Mouse (Mus musculus) midbrain, embryonic 15.5 days (tissue): Measurements from ENCODE around the gene Prss57. TPM values are rescaled to one million over a fixed set of nuclear protein-coding genes. Genes with fewer than 3 reads are reported as not detected.

Experiments used
- ATAC-seq: fragments of 200-750 bp; cut with Nextera tagmentation; replicated peaks from 2 replicates; pipeline ENCODE4 v1.8.0; 2017; ENCODE audit warnings: moderate TSS enrichment
- H3K27ac ChIP-seq: fragments of 300-500 bp; sonication (generic); 2 replicates; pipeline ENCODE4 v1.5.1; 2015; ENCODE audit warnings: mild to moderate bottlenecking, inconsistent platforms
- H3K27me3 ChIP-seq: fragments of 300-500 bp; sonication (generic); replicated peaks from 2 replicates; pipeline ENCODE4 v1.6.1; 2015; ENCODE audit warnings: inconsistent platforms
- H3K36me3 ChIP-seq: fragments of 300-500 bp; sonication (generic); replicated peaks from 2 replicates; pipeline ENCODE4 v1.6.1; 2015; ENCODE audit warnings: inconsistent platforms
- H3K4me1 ChIP-seq: fragments of 300-500 bp; sonication (generic); 2 replicates; pipeline ENCODE4 v1.6.1; 2015; ENCODE audit warnings: inconsistent platforms
- H3K4me2 ChIP-seq: fragments of 300-500 bp; sonication (generic); 2 replicates; pipeline ENCODE4 v1.6.1; 2015; ENCODE audit warnings: inconsistent platforms, mild to moderate bottlenecking, moderate library complexity
- H3K4me3 ChIP-seq: fragments of 300-500 bp; sonication (generic); 2 replicates; pipeline ENCODE4 v1.5.1; 2015; ENCODE audit warnings: mild to moderate bottlenecking, inconsistent platforms
- H3K9ac ChIP-seq: fragments of 300-500 bp; sonication (generic); 2 replicates; pipeline ENCODE4 v1.6.1; 2015; ENCODE audit warnings: mild to moderate bottlenecking, inconsistent platforms
- H3K9me3 ChIP-seq: fragments of 300-500 bp; sonication (generic); 2 replicates; pipeline ENCODE4 v1.6.1; 2016; ENCODE audit warnings: inconsistent platforms
- WGBS: fragments of 180-500 bp; shearing (Covaris S2); methylation state at CpG from one replicate; pipeline ENCODE4 v1.1.7; 2015; ENCODE audit warnings: mixed read lengths; 5-methylcytosine and 5-hydroxymethylcytosine counted together
- polyA plus RNA-seq: library from polyadenylated mRNA; unstranded; fragments of >200 nt; fragmentation: Nextera tagmentation; extraction: Ambion mirVana; gene quantifications from 2 replicates; pipeline ENCODE4 v1.2.1, GENCODE M21; 2015

The Prss57 gene
- polyA plus RNA-seq = 0.17 TPM in 1 of 2 replicates, not detected in the other

DNA sequence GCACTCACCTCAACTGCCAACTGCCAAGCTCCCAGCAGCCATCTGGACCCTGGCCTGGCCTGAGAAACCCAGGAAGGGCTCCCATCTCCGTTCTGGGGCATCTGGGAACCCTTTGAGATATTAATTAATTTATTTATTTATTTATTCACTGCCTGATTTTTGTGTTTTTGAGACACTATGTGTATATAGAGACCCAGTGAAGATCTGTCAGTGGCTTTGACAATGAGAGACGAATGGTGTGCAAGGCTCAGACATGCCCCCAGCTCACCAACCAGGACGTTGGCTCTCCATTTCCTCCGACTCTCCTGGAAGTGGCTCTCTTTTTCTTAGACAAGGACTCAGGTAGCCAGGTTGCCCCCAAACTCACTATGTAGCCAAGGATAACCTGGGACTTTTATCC, at the start of gene Prss57:
Gene Prss57, minus strand, starts transcription at position 101 of the 400 bp plus-strand sequence.
- Histone ChIP-seq H3K4me3 (no peak within 1 kb of the TSS), H3K27ac (no peak within 1 kb of the TSS), H3K9ac (no peak within 1 kb of the TSS), H3K4me1 (peaks cover 20% of the 10 kb centered on the region), H3K36me3 (no peaks in the 10 kb centered on the region), H3K4me2 (no peak within 1 kb of the TSS), H3K9me3 (no peaks in the 10 kb centered on the region), H3K27me3 (0 out of 2 replicates have a peak, but pooled peaks cover 2% of the 10 kb centered on the region)
- no peak for ATAC-seq
- WGBS = 86% methylated on average over 4 of the region's 4 CpGs

DNA sequence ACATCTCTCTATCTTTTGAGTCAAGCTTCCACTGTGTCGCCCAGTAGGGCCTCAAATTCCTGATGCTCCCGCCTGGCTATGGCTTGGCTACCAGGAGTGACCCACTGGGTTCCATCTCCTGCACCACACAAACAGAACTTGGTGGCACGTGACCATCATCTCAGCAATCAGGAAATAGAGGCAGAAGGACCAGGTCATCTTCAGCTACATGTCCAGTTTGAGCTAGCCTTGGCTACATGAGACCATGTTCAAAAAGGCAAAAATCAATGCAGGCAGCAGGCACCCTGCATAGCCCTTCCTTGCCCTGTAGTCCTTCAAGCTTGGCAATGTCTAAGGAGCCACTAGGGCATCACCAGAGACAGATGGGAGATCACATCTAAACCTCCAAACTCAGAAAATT, 49.3 kb upstream of the Prss57 start:
- WGBS = 87% methylated on average over 3 of the region's 3 CpGs
- Histone ChIP-seq H3K4me2 (no peak overlapping the region), H3K27ac (peak overlapping the region; percentile 30; the same call in 1 of the 2 replicates)

DNA sequence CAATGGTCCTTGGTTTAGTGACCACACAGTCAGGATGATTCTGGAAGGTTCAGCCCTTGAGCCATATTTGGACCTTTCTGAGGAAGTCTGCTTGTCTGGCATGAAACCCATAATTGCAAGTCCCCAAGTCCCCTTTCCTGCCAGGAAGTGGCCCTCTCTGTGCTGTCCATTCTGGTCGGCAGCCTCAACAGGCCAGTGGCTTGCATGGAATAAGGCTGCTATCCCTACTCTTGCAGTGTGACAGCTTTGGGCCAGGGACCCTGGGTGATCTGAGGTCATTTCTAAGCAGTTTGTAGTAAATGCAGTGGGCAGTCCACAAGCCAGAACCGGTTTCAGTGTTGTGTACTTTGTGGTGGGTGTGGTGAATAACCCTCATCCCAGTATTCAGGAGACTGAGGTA, 47.4 kb upstream of the Prss57 start:
- no peak overlapping the region for H3K4me2 ChIP-seq
- H3K36me3 ChIP-seq = no peaks in the 10 kb centered on the region
- no peak overlapping the region for H3K9ac ChIP-seq
- no peaks in the 10 kb centered on the region for H3K27me3 ChIP-seq
- no peaks in the 10 kb centered on the region for H3K9me3 ChIP-seq
- no peak overlapping the region for H3K4me3 ChIP-seq
- ATAC-seq = no peak
- peaks cover 13% of the 10 kb centered on the region for H3K4me1 ChIP-seq
- WGBS = 71% methylated on average over 2 of the region's 2 CpGs
- H3K27ac ChIP-seq = no peak overlapping the region

More for the DNA sequence above, 49.3 kb upstream of the Prss57 start:
- H3K9ac ChIP-seq = no peak overlapping the region
- no peak overlapping the region for H3K4me3 ChIP-seq
- no peaks in the 10 kb centered on the region for H3K27me3 ChIP-seq
- H3K4me1 ChIP-seq = peaks cover 17% of the 10 kb centered on the region
- ATAC-seq = no peak
- H3K36me3 ChIP-seq = no peaks in the 10 kb centered on the region
- no peaks in the 10 kb centered on the region for H3K9me3 ChIP-seq

DNA sequence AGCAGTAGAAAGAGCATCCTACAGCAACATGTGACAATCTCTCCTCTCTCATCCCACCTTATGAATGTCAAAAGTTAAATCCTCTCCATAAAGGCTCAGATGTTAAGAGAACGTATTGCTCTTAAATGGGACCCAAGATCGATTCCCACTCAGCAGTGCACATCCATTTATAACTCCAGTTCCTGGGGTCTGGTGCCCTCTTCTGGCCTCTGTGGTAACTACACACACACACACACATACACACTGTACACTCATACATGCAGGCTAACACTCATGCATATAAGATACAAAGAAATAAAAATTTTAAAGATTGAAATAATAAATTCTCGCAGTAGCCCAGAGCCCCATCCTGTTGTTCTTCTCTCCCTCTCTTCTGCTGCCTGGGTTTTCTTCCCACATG, 46.2 kb upstream of the Prss57 start:
- Histone ChIP-seq H3K36me3 (no peaks in the 10 kb centered on the region), H3K4me1 (peaks cover 8% of the 10 kb centered on the region; the same call in 1 of the 2 replicates), H3K4me3 (no peak overlapping the region), H3K27ac (no peak overlapping the region), H3K27me3 (no peaks in the 10 kb centered on the region), H3K9me3 (no peaks in the 10 kb centered on the region), H3K9ac (no peak overlapping the region), H3K4me2 (no peak overlapping the region)
- 92% methylated on average over 3 of the region's 3 CpGs for WGBS
- ATAC-seq = no peak

DNA sequence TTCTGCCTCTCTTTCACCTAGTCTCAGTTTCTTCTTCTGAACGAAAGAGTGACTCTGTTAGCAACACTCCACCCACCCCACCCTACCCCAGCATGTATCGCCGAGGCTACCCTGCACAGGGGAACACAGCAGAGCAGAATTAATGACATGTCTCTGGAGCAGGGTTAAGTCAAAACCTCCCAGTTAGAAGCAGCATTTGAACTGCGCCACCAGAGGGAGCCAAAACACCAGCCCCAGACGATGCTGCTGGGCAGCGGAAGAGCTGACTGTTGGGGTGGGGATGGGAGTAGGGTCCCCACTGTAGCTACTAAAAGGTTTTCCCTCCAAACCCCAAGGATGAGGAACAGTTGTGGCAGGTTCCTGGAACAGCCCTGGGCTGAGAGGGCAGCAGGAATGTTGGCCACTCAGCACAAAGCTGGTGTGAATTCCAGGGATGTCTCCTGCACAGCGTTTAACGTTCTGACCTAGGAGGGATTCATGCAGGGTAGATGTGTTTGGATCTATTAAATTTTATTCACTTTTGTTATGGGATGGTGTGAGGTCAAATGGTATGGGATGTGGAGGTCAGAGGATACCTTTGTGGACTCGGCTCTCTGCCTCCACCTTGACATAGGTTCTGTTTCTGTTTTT, 44.1 kb upstream of the Prss57 start:
- Histone ChIP-seq H3K36me3 (no peaks in the 10 kb centered on the region), H3K4me2 (no peak overlapping the region; the same call in 1 of the 2 replicates), H3K27me3 (no peaks in the 10 kb centered on the region), H3K9me3 (no peaks in the 10 kb centered on the region), H3K4me1 (no peaks in the 10 kb centered on the region), H3K27ac (no peak overlapping the region), H3K4me3 (no peak overlapping the region), H3K9ac (no peak overlapping the region)
- 26% methylated on average over 9 of the region's 9 CpGs for WGBS
- peak; percentile 85 for ATAC-seq

DNA sequence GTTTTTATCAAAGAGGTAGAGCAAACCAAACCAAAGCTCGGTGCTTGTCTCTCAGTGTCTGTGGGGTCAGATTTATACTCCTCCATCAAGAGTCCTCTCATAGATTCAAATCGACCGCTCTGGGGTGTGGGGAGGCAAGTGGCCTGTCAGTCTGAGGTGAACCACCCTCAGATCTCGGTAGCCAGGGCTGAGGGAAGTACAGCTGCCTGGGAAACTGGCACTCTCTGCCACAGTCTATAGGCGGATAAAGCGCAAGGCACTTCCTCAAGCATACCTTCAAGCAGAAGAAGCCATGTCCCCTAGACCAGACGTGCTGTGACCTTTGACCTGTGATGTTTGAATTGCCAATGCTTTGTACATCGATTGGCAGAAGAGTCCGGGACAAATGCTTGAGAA, 42.0 kb upstream of the Prss57 start:
- Histone ChIP-seq H3K4me2 (no peak overlapping the region), H3K4me1 (no peaks in the 10 kb centered on the region), H3K27ac (no peak overlapping the region), H3K4me3 (no peak overlapping the region), H3K36me3 (no peaks in the 10 kb centered on the region), H3K27me3 (no peaks in the 10 kb centered on the region), H3K9ac (no peak overlapping the region), H3K9me3 (no peaks in the 10 kb centered on the region)
- no peak for ATAC-seq
- 80% methylated on average over 9 of the region's 9 CpGs for WGBS

DNA sequence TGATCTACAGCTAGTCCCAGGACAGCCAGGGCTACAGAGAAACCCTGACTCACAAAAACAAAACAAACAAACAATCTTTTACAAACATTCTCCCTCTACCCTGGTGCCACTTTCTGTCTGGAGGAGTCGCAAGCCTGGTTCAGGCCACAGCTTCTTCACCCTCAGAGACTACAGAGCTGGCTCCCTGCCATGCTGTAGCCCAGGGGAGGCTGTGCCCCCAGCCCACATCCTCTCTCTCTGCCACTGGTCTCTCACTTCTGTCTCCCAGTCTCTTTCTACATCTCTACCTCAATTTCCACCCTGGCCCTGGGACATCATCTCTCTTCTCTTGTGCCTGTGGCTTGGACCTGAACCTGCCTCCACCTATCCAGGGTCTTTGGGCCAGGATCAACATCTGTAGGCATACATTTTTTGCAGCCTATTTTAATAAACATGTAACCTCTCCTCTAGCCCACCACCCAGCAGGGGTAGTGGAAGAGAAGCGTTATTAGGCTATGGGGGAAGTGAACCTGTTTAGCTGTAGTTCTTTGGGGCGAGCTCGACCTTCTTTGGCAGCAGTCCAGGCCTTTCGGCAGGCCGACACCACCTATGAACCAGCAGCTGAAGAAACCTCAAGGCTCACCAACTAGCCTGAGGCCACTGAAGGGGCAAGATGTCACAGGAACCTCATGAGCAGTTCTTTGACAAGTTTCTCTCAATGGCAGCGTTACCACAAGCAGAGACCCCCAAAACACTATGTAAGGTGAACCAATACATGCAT, 41.4 kb upstream of the Prss57 start:
- no peak for ATAC-seq
- H3K9ac ChIP-seq = no peak overlapping the region
- H3K27ac ChIP-seq = no peak overlapping the region
- H3K4me1 ChIP-seq = no peaks in the 10 kb centered on the region
- WGBS = 69% methylated on average over 7 of the region's 7 CpGs
- H3K4me3 ChIP-seq = no peak overlapping the region
- no peaks in the 10 kb centered on the region for H3K27me3 ChIP-seq
- no peaks in the 10 kb centered on the region for H3K36me3 ChIP-seq
- no peaks in the 10 kb centered on the region for H3K9me3 ChIP-seq
- no peak overlapping the region for H3K4me2 ChIP-seq

DNA sequence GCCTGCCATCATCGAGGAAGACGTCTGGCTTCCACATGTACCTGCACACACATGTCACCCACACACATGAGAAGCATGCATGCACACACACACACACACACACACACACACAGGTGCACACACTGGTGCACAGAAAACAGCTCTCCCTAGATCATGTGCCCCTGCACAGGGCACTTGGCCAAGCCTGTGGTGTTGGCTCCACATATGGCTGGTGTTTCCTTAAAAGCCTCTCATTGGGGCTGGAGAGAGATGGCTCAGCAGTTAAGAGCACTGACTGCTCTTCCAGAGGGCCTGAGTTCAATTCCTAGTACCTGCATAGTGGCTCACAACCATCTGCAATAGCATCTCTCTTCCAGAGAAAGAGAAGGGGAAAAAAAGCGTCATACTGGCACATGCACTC, 40.8 kb upstream of the Prss57 start:
- no peaks in the 10 kb centered on the region for H3K27me3 ChIP-seq
- no peaks in the 10 kb centered on the region for H3K9me3 ChIP-seq
- 81% methylated on average over 3 of the region's 3 CpGs for WGBS
- H3K4me3 ChIP-seq = no peak overlapping the region
- no peak overlapping the region for H3K4me2 ChIP-seq
- no peaks in the 10 kb centered on the region for H3K4me1 ChIP-seq
- H3K27ac ChIP-seq = no peak overlapping the region
- H3K9ac ChIP-seq = no peak overlapping the region
- no peak for ATAC-seq
- H3K36me3 ChIP-seq = no peaks in the 10 kb centered on the region

DNA sequence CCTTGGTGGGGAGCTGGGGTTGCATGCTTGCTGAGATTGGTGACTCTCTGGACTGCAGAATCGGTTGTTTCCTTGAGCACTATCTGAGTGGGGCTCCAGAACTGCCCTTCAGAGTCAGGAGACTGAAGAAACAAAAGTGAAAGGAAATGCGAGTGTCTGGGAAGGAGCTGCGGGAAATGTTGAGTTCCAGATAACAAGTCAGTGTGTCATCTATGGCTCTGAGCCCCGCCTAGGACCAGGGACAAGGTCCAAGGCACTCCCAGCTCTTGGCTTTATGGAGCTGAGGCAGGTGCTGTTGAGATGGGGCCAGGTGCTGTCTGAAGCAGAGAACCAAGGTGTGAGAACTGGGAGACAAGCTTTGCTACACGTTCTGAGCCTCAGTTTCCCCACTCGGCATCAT, 33.7 kb upstream of the Prss57 start:
- no peaks in the 10 kb centered on the region for H3K27me3 ChIP-seq
- peaks cover 6% of the 10 kb centered on the region; the same call in 1 of the 2 replicates for H3K4me1 ChIP-seq
- H3K9ac ChIP-seq = no peak overlapping the region; the same call in 1 of the 2 replicates
- ATAC-seq = no peak
- peaks cover 6% of the 10 kb centered on the region; the same call in 1 of the 2 replicates for H3K36me3 ChIP-seq
- 76% methylated on average over 6 of the region's 6 CpGs for WGBS
- H3K4me2 ChIP-seq = no peak overlapping the region
- no peaks in the 10 kb centered on the region for H3K9me3 ChIP-seq
- no peak overlapping the region for H3K27ac ChIP-seq
- H3K4me3 ChIP-seq = no peak overlapping the region

DNA sequence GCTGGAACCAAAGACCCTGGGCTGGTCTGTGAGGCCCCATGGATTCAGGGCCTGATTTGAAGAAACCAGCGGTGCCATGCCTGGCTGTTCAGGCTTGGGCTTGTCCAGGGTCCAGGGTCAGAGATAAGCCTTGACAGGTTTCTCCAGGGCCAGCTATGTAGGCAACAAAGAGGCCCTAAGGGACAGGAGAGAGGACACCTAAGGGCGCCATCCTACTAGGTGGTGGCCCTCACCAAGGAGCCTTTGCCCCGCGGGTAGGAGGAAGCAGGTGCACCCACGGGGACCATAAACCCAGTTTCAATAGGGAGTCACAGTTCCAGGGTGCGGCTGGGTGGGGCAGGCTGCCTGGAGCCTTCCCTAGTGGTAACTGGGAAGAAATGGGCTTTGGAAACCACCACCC, 32.2 kb upstream of the Prss57 start:
- no peak for ATAC-seq
- H3K27ac ChIP-seq = no peak overlapping the region

DNA sequence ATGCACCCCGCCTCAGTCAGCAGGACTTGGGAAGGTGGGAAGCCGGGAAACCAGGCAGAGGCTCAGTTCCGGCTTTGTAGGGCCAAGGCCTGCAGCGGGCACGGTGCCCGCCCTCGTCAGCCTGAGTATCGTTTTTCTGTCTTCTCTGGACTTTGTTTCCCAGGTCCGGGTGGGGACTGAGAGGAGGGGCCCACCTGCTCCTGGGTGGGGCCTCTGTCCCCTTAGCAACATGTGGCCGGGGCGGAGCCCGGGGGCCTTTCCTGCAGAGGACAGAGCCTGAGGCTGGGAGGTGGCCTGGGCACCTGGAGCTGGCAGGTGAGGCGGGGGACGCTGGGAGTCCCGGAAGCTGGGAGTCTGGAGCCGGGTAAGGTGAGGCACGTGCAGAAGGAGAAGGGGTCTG, 31.6 kb upstream of the Prss57 start:
- Histone ChIP-seq H3K27ac (no peak overlapping the region), H3K36me3 (peaks cover 13% of the 10 kb centered on the region; the same call in 1 of the 2 replicates), H3K4me3 (no peak overlapping the region), H3K9ac (0 out of 2 replicates have a peak overlapping the region, but pooled peaks have one; percentile 5), H3K27me3 (no peaks in the 10 kb centered on the region), H3K4me2 (no peak overlapping the region), H3K4me1 (peaks cover 6% of the 10 kb centered on the region; the same call in 1 of the 2 replicates), H3K9me3 (no peaks in the 10 kb centered on the region)
- ATAC-seq = no peak
- 33% methylated on average over 17 of the region's 17 CpGs for WGBS

More for the DNA sequence above, 32.2 kb upstream of the Prss57 start:
- Histone ChIP-seq H3K9me3 (no peaks in the 10 kb centered on the region), H3K4me2 (no peak overlapping the region), H3K27me3 (no peaks in the 10 kb centered on the region), H3K36me3 (peaks cover 13% of the 10 kb centered on the region; the same call in 1 of the 2 replicates), H3K4me3 (no peak overlapping the region), H3K4me1 (peaks cover 6% of the 10 kb centered on the region; the same call in 1 of the 2 replicates), H3K9ac (no peak overlapping the region)
- WGBS = 86% methylated on average over 6 of the region's 6 CpGs

DNA sequence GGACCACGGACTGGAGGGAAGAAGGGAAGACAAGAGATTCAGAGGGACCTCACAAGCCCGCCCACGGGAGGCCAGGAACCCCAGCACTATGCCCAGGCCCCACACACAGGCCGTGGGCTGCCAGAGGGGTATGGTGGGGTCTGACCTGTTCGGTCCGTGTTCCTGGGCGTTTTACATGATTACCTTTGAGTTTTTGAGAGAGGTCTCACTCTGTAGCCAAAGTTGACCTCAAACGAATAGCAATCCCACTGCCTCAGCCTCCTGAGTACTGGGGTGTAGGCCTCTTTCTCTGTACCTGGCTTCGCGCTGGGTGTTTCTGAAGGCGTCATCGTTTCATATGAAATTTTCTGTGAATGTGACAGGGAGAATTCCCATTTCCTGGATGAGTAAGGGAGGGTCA, 31.0 kb upstream of the Prss57 start:
- no peak overlapping the region for H3K4me2 ChIP-seq
- ATAC-seq = no peak
- no peaks in the 10 kb centered on the region for H3K27me3 ChIP-seq
- H3K4me1 ChIP-seq = peaks cover 6% of the 10 kb centered on the region; the same call in 1 of the 2 replicates
- no peak overlapping the region for H3K9ac ChIP-seq
- H3K9me3 ChIP-seq = no peaks in the 10 kb centered on the region
- H3K27ac ChIP-seq = no peak overlapping the region
- WGBS = 91% methylated on average over 12 of the region's 12 CpGs
- H3K4me3 ChIP-seq = no peak overlapping the region
- peaks cover 16% of the 10 kb centered on the region; the same call in 1 of the 2 replicates for H3K36me3 ChIP-seq
